Mouse (Mus musculus) limb, embryonic 13.5 days (tissue): ENCODE data around the gene Sptbn2. TPM values are rescaled to one million over a fixed set of nuclear protein-coding genes. Genes with fewer than 3 reads are reported as not detected.

Experiments used
- ATAC-seq: fragments of 200-750 bp; cut with Nextera tagmentation; 2 replicates; pipeline ENCODE4 v1.8.0; 2017; ENCODE audit warnings: low read depth, moderate number of reproducible peaks, moderate TSS enrichment; ENCODE audit not compliant: low FRiP score
- H3K27ac ChIP-seq: fragments of 300-500 bp; sonication (generic); 2 replicates; pipeline ENCODE4 v1.5.1; 2015; ENCODE audit warnings: inconsistent platforms, mild to moderate bottlenecking, moderate library complexity
- H3K27me3 ChIP-seq: fragments of 300-500 bp; sonication (generic); 2 replicates; pipeline ENCODE4 v1.6.1; 2015; ENCODE audit warnings: mild to moderate bottlenecking, inconsistent platforms
- H3K36me3 ChIP-seq: fragments of 300-500 bp; sonication (generic); 2 replicates; pipeline ENCODE4 v1.6.1; 2015; ENCODE audit warnings: inconsistent platforms, mild to moderate bottlenecking, moderate library complexity
- H3K4me1 ChIP-seq: fragments of 300-500 bp; sonication (generic); 2 replicates; pipeline ENCODE4 v1.6.1; 2015; ENCODE audit warnings: inconsistent platforms
- H3K4me2 ChIP-seq: fragments of 300-500 bp; sonication (generic); replicated peaks from 2 replicates; pipeline ENCODE4 v1.6.1; 2015; ENCODE audit warnings: inconsistent platforms, mild to moderate bottlenecking, moderate library complexity
- H3K4me3 ChIP-seq: fragments of 300-500 bp; sonication (generic); 2 replicates; pipeline ENCODE4 v1.5.1; 2015; ENCODE audit warnings: moderate library complexity, mild to moderate bottlenecking, inconsistent platforms
- H3K9ac ChIP-seq: fragments of 300-500 bp; sonication (generic); 2 replicates; pipeline ENCODE4 v1.6.1; 2015; ENCODE audit warnings: mild to moderate bottlenecking, inconsistent platforms
- H3K9me3 ChIP-seq: fragments of 300-500 bp; sonication (generic); 2 replicates; pipeline ENCODE4 v1.6.1; 2016; ENCODE audit warnings: inconsistent platforms
- WGBS: fragments of 180-500 bp; shearing (Covaris S2); methylation state at CpG from one replicate; pipeline ENCODE4 v1.1.7; 2015; 5-methylcytosine and 5-hydroxymethylcytosine counted together
- polyA plus RNA-seq: library from polyadenylated mRNA; unstranded; fragments of >200 nt; fragmentation: Nextera tagmentation; extraction: Ambion mirVana; gene quantifications from 2 replicates; pipeline ENCODE4 v1.2.1, GENCODE M21; 2015

Sptbn2 gene
- 1.3 and 1.9 TPM in 2 replicates for polyA plus RNA-seq

DNA sequence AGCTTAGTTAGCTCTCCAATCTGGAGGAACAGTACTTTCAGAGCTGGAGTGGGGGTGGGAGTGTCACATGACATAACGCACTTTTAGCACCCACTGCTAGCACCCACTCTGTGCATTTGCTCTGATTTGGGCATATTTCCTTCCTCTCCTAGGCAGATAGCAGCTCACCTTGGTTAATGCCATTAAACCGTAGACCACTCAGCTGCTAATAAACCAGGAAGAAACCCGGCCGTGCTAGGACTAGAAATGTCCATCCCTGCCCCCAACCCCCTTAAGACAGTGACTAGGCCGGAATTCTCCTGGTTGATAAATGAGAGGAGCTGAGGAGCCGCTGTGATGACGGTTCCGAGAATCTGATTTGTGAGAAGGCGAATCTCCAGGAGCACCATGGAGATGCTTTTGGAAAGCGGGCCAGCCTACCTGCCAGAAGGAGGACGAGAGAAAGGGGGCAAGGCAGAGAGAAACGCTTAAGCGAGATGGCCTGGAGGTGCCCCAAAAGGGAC is at the start of gene Sptbn2:
Gene Sptbn2, plus strand, starts transcription at position 70 of the 503 bp plus-strand sequence.
- no peak for ATAC-seq
- peaks cover 61% of the 10 kb centered on the region for H3K27me3 ChIP-seq
- peak within 1 kb of the TSS; percentile 65 for H3K9ac ChIP-seq
- no peaks in the 10 kb centered on the region for H3K36me3 ChIP-seq
- no peak within 1 kb of the TSS for H3K27ac ChIP-seq
- H3K9me3 ChIP-seq, result no peaks in the 10 kb centered on the region
- WGBS, result 8% methylated on average over 13 of the region's 13 CpGs
- H3K4me3 ChIP-seq, result peak within 1 kb of the TSS; percentile 63
- peaks cover 12% of the 10 kb centered on the region for H3K4me1 ChIP-seq
- peak within 1 kb of the TSS; percentile 100 for H3K4me2 ChIP-seq

DNA sequence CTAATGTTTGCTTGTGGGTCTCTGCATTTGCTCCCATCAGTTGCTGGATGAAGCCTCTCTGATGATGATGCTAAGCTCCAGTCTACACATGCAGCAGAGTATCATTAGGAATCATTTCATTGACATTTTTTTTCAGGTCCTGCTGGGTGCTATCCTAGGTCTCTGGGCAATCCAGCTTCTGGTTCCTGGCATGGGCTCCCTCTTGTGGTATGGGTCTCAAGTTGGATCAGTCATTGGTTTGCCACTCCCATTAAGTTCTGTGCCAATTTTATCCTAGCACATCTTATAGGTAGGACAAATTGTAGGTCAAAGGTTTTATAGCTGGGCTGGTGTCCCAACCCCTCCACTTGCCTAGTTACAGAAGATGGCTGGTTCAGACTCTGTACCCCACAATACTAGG is 44.2 kb upstream of the Sptbn2 start:
- ATAC-seq, result no peak
- H3K4me3 ChIP-seq, result no peak overlapping the region
- H3K4me1 ChIP-seq, result no peaks in the 10 kb centered on the region
- no peaks in the 10 kb centered on the region for H3K9me3 ChIP-seq
- no peak overlapping the region for H3K4me2 ChIP-seq
- no peak overlapping the region for H3K9ac ChIP-seq
- H3K36me3 ChIP-seq, result no peaks in the 10 kb centered on the region
- no peaks in the 10 kb centered on the region for H3K27me3 ChIP-seq
- H3K27ac ChIP-seq, result no peak overlapping the region

DNA sequence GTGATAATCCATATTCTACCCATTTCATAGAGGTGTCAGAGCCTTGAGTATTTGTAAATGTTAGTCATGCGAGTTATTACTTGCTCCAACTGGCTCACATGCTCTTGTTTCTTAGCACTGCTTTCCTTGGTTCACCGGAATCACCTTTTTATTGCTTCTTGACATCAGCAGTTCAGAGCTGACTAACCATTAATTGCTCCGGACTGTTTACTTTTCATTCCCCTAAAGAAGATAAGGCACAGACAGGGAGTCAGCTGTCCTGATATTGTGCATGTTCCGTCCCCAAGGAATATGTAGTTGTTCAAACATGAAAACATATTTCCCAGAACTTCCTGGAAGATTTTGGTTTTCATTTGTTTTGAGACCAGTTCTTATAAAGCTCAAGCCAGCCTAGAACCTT is 40.2 kb upstream of the Sptbn2 start:
- H3K27me3 ChIP-seq, result no peaks in the 10 kb centered on the region
- H3K4me3 ChIP-seq, result no peak overlapping the region
- no peaks in the 10 kb centered on the region for H3K9me3 ChIP-seq
- ATAC-seq, result no peak
- WGBS, result 64% methylated on average over 4 of the region's 4 CpGs
- no peak overlapping the region for H3K27ac ChIP-seq
- no peaks in the 10 kb centered on the region for H3K4me1 ChIP-seq
- H3K4me2 ChIP-seq, result no peak overlapping the region
- no peak overlapping the region for H3K9ac ChIP-seq
- no peaks in the 10 kb centered on the region for H3K36me3 ChIP-seq

DNA sequence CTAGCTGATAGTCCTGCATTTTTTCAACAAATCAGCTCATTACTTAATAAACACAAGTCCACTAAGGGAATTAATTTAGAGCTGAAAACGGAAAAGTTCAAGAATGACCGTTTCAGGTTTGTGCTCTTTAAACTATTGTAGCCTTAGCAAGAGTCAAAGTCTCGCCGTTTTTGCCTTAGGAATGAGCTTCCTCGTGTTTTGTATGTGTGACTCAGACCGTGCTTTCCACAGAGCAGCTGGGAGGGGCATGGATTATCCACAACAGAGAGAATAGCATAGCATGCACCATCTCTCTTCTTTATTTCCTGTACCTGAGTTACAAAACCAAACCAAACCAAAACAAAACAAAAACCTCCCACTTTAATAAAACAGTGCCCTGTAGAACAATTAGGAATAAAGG is 38.6 kb upstream of the Sptbn2 start:
- Histone ChIP-seq H3K4me3 (no peak overlapping the region), H3K4me2 (no peak overlapping the region), H3K27me3 (no peaks in the 10 kb centered on the region), H3K4me1 (no peaks in the 10 kb centered on the region), H3K27ac (no peak overlapping the region), H3K9ac (no peak overlapping the region), H3K9me3 (no peaks in the 10 kb centered on the region), H3K36me3 (no peaks in the 10 kb centered on the region)
- ATAC-seq, result no peak
- 67% methylated on average over 6 of the region's 6 CpGs for WGBS

DNA sequence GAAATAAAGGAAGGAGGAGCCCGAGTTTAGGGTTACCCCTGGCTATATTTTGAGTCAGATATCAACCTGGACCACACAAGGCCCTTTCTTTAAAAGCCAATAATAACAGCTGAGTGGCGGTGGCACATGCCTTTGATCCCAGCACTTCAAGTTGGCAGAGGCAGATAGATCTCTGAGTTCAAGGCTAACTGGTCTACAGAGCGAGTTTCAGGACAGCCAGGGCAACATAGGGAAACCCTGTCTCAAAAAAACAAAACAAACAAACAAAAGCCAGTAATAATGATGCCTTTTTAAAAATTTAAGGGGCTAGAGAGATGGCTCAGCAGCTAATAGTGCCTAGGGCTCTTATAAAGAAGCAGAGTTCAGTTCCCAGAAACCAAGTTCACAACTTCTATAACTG is 16.6 kb upstream of the Sptbn2 start:
- peaks cover 39% of the 10 kb centered on the region for H3K27me3 ChIP-seq
- no peak for ATAC-seq
- WGBS, result 57% methylated on average over 3 of the region's 3 CpGs

DNA sequence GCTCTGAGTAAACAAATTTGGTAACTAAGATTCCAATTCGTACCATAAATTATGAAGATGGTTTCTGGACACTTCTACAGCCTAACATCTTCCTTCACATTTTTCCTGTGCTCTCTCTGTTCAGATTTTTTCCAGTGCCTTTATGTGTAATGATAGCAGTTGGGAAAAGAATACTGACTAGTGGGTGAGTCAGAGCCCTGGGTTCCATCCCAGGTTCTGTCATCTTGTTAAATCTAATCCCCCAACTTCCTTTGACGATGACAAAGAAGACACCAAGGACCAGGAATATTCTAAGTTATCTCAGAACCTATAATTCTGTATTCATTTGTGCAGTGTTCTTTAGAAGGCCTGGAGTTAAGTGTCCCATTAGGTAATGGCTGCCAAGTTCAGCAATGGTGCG is 13.8 kb upstream of the Sptbn2 start:
- Histone ChIP-seq H3K4me3 (no peak overlapping the region), H3K4me1 (peaks cover 9% of the 10 kb centered on the region; the same call in 1 of the 2 replicates), H3K36me3 (no peaks in the 10 kb centered on the region), H3K27ac (no peak overlapping the region), H3K4me2 (no peak overlapping the region), H3K9me3 (no peaks in the 10 kb centered on the region), H3K27me3 (peaks cover 59% of the 10 kb centered on the region), H3K9ac (no peak overlapping the region)
- 88% methylated on average over 3 of the region's 3 CpGs for WGBS
- no peak for ATAC-seq

More for the DNA sequence above, 16.6 kb upstream of the Sptbn2 start:
- no peak overlapping the region for H3K4me2 ChIP-seq
- peaks cover 9% of the 10 kb centered on the region; the same call in 1 of the 2 replicates for H3K4me1 ChIP-seq
- no peaks in the 10 kb centered on the region for H3K9me3 ChIP-seq
- H3K27ac ChIP-seq, result no peak overlapping the region
- H3K36me3 ChIP-seq, result no peaks in the 10 kb centered on the region
- no peak overlapping the region for H3K9ac ChIP-seq
- H3K4me3 ChIP-seq, result no peak overlapping the region

DNA sequence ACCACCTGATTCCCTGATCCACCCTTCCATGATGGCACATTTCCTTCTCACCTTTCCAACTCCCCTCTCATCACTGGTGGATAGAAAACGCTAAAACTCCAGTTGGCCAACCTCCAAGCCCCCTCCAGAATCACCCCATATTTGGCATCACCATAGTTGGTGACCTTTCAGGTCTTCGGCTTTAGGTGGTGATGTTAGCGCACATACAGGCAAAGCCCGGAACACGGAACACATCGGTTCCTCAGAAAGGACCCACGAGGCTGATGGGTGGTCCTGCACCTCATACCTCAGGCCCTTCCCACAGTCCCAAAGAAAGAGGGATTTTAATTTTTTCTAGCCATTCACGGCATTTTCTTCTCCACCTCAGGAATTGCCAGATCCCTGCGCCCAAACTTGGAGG is 13.2 kb upstream of the Sptbn2 start:
- 77% methylated on average over 9 of the region's 9 CpGs for WGBS
- Histone ChIP-seq H3K4me2 (peak overlapping the region; percentile 78), H3K36me3 (no peaks in the 10 kb centered on the region), H3K9me3 (no peaks in the 10 kb centered on the region), H3K4me1 (peaks cover 9% of the 10 kb centered on the region; the same call in 1 of the 2 replicates), H3K4me3 (peak overlapping the region; percentile 61), H3K27me3 (peaks cover 63% of the 10 kb centered on the region), H3K27ac (no peak overlapping the region), H3K9ac (0 out of 2 replicates have a peak overlapping the region, but pooled peaks have one; percentile 68)
- ATAC-seq, result no peak

DNA sequence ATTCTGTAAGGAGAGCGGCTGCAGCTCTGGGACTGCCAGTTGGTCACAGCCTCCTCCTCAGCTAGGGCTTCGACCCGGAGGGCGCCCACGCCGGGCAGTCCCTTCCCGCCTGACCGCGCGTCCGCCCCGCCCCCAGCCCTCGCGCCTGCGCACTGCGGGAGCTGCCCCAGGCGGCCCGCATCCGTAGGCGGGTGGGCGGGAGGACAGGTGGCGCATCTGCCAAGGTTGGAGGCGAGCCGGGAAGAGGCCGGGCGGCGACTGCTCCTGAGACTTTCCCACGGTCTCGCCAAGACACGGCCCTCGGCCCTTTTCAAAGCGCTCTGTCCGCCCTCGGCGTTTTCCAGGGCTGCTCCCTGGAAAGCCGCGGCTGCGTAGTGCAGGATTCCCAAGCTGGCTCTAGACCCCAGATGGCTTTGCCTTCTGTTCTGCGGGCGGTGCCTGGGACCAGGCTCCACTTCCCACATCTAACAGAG is 12.7 kb upstream of the Sptbn2 start, which contains the start of gene Gm960:
Gene Gm960, minus strand, starts transcription at position 464 of the 473 bp plus-strand sequence.
- Histone ChIP-seq H3K9me3 (no peaks in the 10 kb centered on the region), H3K4me3 (peak within 1 kb of the TSS; percentile 61), H3K4me2 (peak within 1 kb of the TSS; percentile 78), H3K27ac (no peak within 1 kb of the TSS), H3K36me3 (no peaks in the 10 kb centered on the region), H3K9ac (peak within 1 kb of the TSS; percentile 68), H3K4me1 (peaks cover 9% of the 10 kb centered on the region; the same call in 1 of the 2 replicates), H3K27me3 (peaks cover 65% of the 10 kb centered on the region)
- 0 out of 2 replicates have a peak, but pooled peaks have one; percentile 28 for ATAC-seq
- WGBS, result 1% methylated on average over 40 of the region's 40 CpGs

DNA sequence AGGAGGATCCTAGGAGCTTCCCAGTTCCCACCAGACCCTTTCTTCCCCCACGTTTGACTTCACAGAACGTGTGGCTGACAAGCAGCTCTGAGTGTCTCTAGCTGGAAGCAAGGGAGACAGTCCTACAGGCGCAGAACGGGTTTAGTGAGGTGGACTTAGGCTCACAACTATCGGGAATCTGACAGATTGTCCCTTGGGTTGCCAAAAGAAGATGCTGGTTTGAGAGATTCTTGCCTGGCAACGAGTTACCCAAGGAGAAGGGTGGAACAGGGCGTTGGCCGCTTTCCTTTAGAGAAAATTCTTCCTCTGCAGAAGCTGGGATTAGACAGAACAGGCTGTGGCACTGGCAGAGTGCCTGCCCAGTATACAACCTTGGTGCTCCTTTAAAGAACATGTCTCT is 12.1 kb upstream of the Sptbn2 start:
- Histone ChIP-seq H3K4me3 (peak overlapping the region; percentile 61), H3K4me2 (peak overlapping the region; percentile 78), H3K36me3 (no peaks in the 10 kb centered on the region), H3K27me3 (peaks cover 65% of the 10 kb centered on the region), H3K4me1 (peaks cover 9% of the 10 kb centered on the region; the same call in 1 of the 2 replicates), H3K9me3 (no peaks in the 10 kb centered on the region), H3K27ac (no peak overlapping the region), H3K9ac (no peak overlapping the region)
- WGBS, result 35% methylated on average over 8 of the region's 8 CpGs
- ATAC-seq, result no peak

DNA sequence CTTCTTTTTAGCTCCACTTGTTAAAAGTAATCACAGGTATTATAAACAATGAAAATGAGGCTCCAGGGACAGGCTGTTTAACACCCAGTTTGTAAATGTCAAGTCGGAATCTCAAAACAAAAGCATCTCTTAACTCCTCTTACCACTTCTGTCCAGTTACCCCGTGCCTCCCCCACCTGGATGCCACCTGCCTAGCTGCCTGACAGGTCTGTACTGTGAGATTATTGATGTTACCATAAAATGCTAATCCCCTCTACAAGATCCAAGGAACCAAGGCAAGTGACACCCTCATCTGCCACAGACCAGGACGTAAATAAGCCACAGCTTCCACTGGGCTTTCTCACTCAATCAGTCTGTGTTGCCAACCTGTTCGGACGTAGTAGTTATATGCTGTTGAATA is 11.1 kb upstream of the Sptbn2 start:
- Histone ChIP-seq H3K27me3 (peaks cover 59% of the 10 kb centered on the region), H3K4me1 (peaks cover 9% of the 10 kb centered on the region; the same call in 1 of the 2 replicates), H3K4me3 (no peak overlapping the region), H3K9me3 (no peaks in the 10 kb centered on the region), H3K9ac (no peak overlapping the region), H3K4me2 (no peak overlapping the region), H3K36me3 (no peaks in the 10 kb centered on the region), H3K27ac (no peak overlapping the region)
- 28% methylated on average over 5 of the region's 5 CpGs for WGBS
- ATAC-seq, result no peak

DNA sequence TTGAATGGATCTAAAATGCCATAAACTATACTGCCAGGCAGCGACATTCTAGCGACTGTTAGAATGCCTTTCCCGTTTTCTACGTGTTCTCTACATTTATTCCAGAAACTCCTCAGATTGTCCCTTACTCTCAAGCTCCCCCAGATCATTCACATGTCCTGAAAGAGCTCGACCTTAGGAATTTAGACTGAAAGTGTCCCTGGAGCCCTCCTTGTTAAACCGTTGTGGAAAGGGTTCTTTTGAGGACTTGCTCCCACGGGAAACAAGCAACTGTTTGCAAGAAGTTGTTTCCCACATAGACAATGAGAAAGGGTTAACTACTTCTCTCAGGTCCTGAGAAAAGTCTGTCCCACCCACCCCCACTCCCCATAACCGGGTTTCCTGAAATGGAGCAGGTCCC is 10.3 kb upstream of the Sptbn2 start:
- H3K36me3 ChIP-seq, result no peaks in the 10 kb centered on the region
- WGBS, result 53% methylated on average over 8 of the region's 8 CpGs
- H3K4me3 ChIP-seq, result no peak overlapping the region
- ATAC-seq, result no peak
- H3K4me1 ChIP-seq, result peaks cover 9% of the 10 kb centered on the region; the same call in 1 of the 2 replicates
- H3K9me3 ChIP-seq, result no peaks in the 10 kb centered on the region
- no peak overlapping the region for H3K27ac ChIP-seq
- no peak overlapping the region for H3K4me2 ChIP-seq
- no peak overlapping the region for H3K9ac ChIP-seq
- peaks cover 59% of the 10 kb centered on the region for H3K27me3 ChIP-seq

DNA sequence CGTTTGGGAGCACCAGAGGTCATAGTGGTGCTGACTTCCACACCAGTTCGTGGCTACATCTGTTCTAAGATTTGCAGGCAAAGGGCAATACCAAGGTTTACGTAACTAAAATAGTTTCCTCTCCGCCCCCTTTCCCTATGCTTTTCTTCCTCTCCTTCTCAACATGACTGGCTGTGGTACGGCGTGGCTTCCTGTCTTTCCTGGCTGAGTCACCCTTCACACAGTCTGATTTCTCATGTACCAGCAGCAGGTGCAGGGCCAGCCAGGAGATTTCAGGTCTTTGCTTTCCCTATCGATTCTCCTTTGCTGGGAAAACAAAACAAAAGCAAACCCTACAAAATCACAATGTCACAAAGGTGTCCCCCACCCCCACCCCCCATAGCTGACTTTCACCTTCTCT is 9.7 kb upstream of the Sptbn2 start:
- Histone ChIP-seq H3K4me2 (no peak overlapping the region), H3K27ac (no peak overlapping the region), H3K36me3 (no peaks in the 10 kb centered on the region), H3K9ac (no peak overlapping the region), H3K4me1 (peaks cover 9% of the 10 kb centered on the region; the same call in 1 of the 2 replicates), H3K4me3 (no peak overlapping the region), H3K9me3 (no peaks in the 10 kb centered on the region), H3K27me3 (peaks cover 59% of the 10 kb centered on the region)
- ATAC-seq, result no peak
- WGBS, result 72% methylated on average over 7 of the region's 7 CpGs

DNA sequence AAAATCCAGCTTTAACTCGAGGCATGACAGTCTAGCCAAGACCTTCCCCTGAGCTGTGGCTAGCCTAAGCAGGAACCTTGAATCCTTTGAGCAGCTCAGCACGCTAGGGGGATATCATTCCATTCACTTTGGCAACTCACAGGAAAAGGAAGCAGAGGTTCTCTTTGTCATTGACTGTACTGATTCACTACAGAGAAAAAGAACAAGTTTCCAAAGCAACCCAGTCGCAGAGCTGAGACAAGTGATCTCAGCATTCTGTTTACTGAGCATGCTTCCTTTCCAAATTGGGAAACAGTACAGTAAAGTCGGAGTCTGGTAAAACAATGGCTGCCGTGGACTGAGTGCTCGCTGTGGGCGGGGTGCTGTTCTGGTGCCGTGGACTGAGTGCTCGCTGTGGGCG is 2.2 kb upstream of the Sptbn2 start:
- ATAC-seq, result no peak
- no peak overlapping the region for H3K27ac ChIP-seq
- WGBS, result 88% methylated on average over 10 of the region's 10 CpGs
- H3K27me3 ChIP-seq, result peaks cover 47% of the 10 kb centered on the region
- H3K9ac ChIP-seq, result no peak overlapping the region
- no peaks in the 10 kb centered on the region for H3K9me3 ChIP-seq
- H3K36me3 ChIP-seq, result no peaks in the 10 kb centered on the region
- H3K4me2 ChIP-seq, result no peak overlapping the region
- peaks cover 12% of the 10 kb centered on the region for H3K4me1 ChIP-seq
- no peak overlapping the region for H3K4me3 ChIP-seq
